Mouse (Mus musculus): ENCODE results near the gene Pkd1l1. TPM values are rescaled to one million over a fixed set of nuclear protein-coding genes. Genes with fewer than 3 reads are reported as not detected.

Gene Pkd1l1
- polyA plus RNA-seq, 1 experiment from 2014 or later: 0.11 TPM

DNA sequence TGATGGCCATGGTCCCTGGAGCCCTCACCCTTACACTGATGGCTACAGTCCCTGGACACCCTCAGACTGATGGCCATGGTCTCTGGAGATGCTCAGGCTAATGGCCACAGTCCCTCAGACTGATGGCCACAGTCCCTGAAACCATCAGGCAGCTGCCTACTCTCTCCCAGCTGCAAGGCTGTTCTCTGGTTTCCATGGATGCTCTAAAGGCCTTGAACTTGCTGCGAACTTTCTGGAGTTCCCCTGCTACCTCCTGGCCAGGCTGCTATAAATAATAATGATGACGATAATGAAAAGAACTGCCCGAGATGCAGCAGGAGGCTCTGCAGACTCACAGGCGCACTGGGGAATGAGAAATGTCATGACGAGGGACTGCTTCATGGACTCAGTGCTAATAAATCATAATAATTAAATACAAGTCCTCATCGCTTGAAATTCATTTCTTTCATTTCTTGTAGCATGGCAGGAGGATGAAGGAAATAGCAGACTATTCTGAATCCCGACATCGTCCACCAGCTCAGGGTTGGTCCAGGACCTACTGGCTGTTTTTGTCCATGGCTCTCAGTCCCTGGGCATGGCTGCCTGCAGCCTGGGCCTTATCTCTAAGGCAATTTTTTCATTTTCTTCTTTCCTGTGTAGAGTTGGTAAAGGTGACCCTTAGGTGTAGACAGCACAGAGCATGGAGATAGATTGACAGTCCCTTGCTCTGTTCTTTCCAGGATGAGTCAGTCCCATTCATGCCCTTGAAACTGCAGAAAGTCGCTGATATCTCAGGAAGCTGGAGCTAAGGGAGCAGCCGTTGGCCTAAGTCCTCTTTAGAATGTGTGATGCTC is 191.5 kb downstream of the Pkd1l1 start:
- Histone ChIP-seq H3K4me2 (ENCODE audit: low read length) (no peak overlapping the region), H3K9me3 (ENCODE audit: control insufficient read depth, low read length) (no peaks in the 10 kb centered on the region), H3K27me3 (ENCODE audit: control insufficient read depth, insufficient read depth, low read length) (no peaks in the 10 kb centered on the region), H3K27ac (replicated peaks in 1 of 2; ENCODE audit: control insufficient read depth in 1 of 2, insufficient read depth in 1 of 2, low read depth in 2 of 2, low read length in 2 of 2) (peak overlapping the region; percentile 58 to 63), H3K9ac (ENCODE audit: low read length) (no peak overlapping the region), H3K4me3 (ENCODE audit: control insufficient read depth in 1 of 2, insufficient read depth in 1 of 2, low read depth in 1 of 2, low read length in 2 of 2) (no peak overlapping the region), H3K4me1 (ENCODE audit: control insufficient read depth in 2 of 2, insufficient read depth in 2 of 2, low read length in 2 of 2) (peaks cover 23 to 31% of the 10 kb centered on the region in 2 experiments), H3K36me3 (ENCODE audit: control insufficient read depth, insufficient read depth, low read length) (no peaks in the 10 kb centered on the region)
- ATAC-seq (ENCODE audit: insufficient number of reproducible peaks, insufficient read depth, low FRiP score, low read depth): peak; percentile 39; the same call in 1 of the 2 replicates
- 38% methylated on average over 10 of the region's 10 CpGs for WGBS

DNA sequence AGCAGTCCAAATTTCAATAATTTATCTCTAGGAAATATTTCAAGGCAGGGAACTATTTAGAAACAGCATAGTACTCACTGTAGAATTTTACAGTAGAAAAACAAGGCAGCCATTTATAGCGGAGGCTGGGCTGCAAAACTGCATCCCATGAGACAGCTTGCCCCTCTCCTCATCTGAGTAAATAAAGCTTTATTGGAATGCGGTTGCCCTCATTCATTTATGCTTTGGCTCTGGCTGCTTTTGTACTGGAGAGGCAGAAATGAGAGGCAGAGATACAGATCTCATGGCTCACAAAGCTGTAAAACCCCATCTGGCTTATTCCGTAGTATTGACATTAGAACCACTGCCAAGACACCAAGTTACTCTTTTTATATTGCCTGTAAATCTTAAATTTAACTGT is 193.6 kb downstream of the Pkd1l1 start:
- no peaks in the 10 kb centered on the region for H3K36me3 ChIP-seq (ENCODE audit: control insufficient read depth, insufficient read depth, low read length)
- no peak for ATAC-seq (ENCODE audit: insufficient number of reproducible peaks, insufficient read depth, low FRiP score, low read depth)
- no peak overlapping the region for H3K9ac ChIP-seq (ENCODE audit: low read length)
- H3K4me2 ChIP-seq (ENCODE audit: low read length): no peak overlapping the region
- peaks cover 23 to 31% of the 10 kb centered on the region in 2 experiments for H3K4me1 ChIP-seq (ENCODE audit: control insufficient read depth in 2 of 2, insufficient read depth in 2 of 2, low read length in 2 of 2)
- no peaks in the 10 kb centered on the region for H3K27me3 ChIP-seq (ENCODE audit: control insufficient read depth, insufficient read depth, low read length)
- WGBS: 84% methylated on average over 3 of the region's 3 CpGs
- no peak overlapping the region for H3K27ac ChIP-seq (replicated peaks in 1 of 2; ENCODE audit: control insufficient read depth in 1 of 2, insufficient read depth in 1 of 2, low read depth in 2 of 2, low read length in 2 of 2)
- no peaks in the 10 kb centered on the region for H3K9me3 ChIP-seq (ENCODE audit: control insufficient read depth, low read length)
- H3K4me3 ChIP-seq (ENCODE audit: control insufficient read depth in 1 of 2, insufficient read depth in 1 of 2, low read depth in 1 of 2, low read length in 2 of 2): no peak overlapping the region

Other genes starting within 250 kb of the Pkd1l1 start
- gene Hus1, start 37.9 kb upstream of the Pkd1l1 start, polyA plus RNA-seq (2014; fragmentation: Nextera tagmentation; extraction: Ambion mirVana): 14.4 and 15.1 TPM in 2 replicates
- gene Gm11992, start 75.3 kb upstream of the Pkd1l1 start, polyA plus RNA-seq (2014; fragmentation: Nextera tagmentation; extraction: Ambion mirVana): 3.5 and 4.2 TPM in 2 replicates
- 1.1 and 1.6 TPM in 2 replicates for gene Sun3, start 75.7 kb upstream of the Pkd1l1 start, polyA plus RNA-seq (2014; fragmentation: Nextera tagmentation; extraction: Ambion mirVana)
- 41.7 and 44.4 TPM in 2 replicates for gene Upp1, start 144.8 kb upstream of the Pkd1l1 start, polyA plus RNA-seq (2014; fragmentation: Nextera tagmentation; extraction: Ambion mirVana)
- 0.03 TPM in 1 of 2 replicates, not detected in the other for gene Abca13, start 218.7 kb upstream of the Pkd1l1 start, polyA plus RNA-seq (2014; fragmentation: Nextera tagmentation; extraction: Ambion mirVana)